ENCODE assay signal across 8 mouse cellular contexts in genomic region chr3:131919476-131919875, GRCm38 (mm10).
DNase-seq lines count a peak whose midpoint lies in the region; ATAC-seq and TF ChIP-seq lines count a peak whose summit lies in the region.

No protein-coding gene starts in this region.

- peak; percentile 77 for ATAC-seq in cerebellum, adult (ENCODE audit: insufficient number of reproducible peaks, low FRiP score, low TSS enrichment)
- no peak for ATAC-seq in intestine, postnatal 0 days

- no peaks in the 10 kb centered on the region for H3K4me1 ChIP-seq in kidney, adult 2 months (ENCODE audit: control insufficient read depth, insufficient read depth, low read length)
- H3K4me1 ChIP-seq in intestine, postnatal 0 days (replicated peaks; ENCODE audit: control insufficient read depth, insufficient read depth, low read length): no peaks in the 10 kb centered on the region

- TF ChIP-seq POLR2A in kidney, adult 2 months (IDR thresholded peaks at IDR 0.05; ENCODE audit: low read depth, low read length): no peak

- intact Hi-C loops in left cerebral cortex, postnatal 36 days (cut with DNase I): no loop called here

- H3K36me3 ChIP-seq in kidney, adult 2 months (ENCODE audit: control insufficient read depth, insufficient read depth, low read length): no peaks in the 10 kb centered on the region; the same call in 1 of the 2 replicates
- H3K36me3 ChIP-seq in intestine, postnatal 0 days (ENCODE audit: control insufficient read depth, insufficient read depth): no peaks in the 10 kb centered on the region

- no peak for DNase-seq in cerebellum, adult 11 months
- peak; percentile 22 for DNase-seq in brain, adult 2 months (ENCODE audit: low read depth, low spot score)
- peak; percentile 24 to 54 for DNase-seq in frontal cortex, postnatal 36 days (ENCODE audit: low spot score in 2 of 2)
- peak; percentile 25 to 44 for DNase-seq in left cerebral cortex, postnatal 36 days (ENCODE audit: low spot score in 2 of 2)
- DNase-seq in kidney, adult 2 months: no peak
- no peak for DNase-seq in thymus, postnatal 0 days (ENCODE audit: low spot score)

- WGBS in kidney, adult 2 months: 59% methylated on average over 12 of the region's 12 CpGs
- 75% methylated on average over 12 of the region's 12 CpGs for WGBS in intestine, postnatal 0 days

- H3K9ac ChIP-seq in intestine, postnatal 0 days (ENCODE audit: low read depth, low read length): no peak overlapping the region

- H3K4me3 ChIP-seq in kidney, adult 2 months (ENCODE audit: insufficient read depth, low read depth, low read length): no peak overlapping the region
- no peak overlapping the region for H3K4me3 ChIP-seq in intestine, postnatal 0 days (ENCODE audit: low read depth, low read length)

- no peak for TF ChIP-seq CTCF in kidney, adult 2 months (conservative IDR thresholded peaks at IDR 0.05; ENCODE audit: insufficient read depth, insufficient read length, low read depth, low read length)
- TF ChIP-seq CTCF in intestine, postnatal 0 days (IDR thresholded peaks at IDR 0.05; ENCODE audit: low read depth): no peak

- no peak overlapping the region for H3K27ac ChIP-seq in kidney, adult 2 months (ENCODE audit: insufficient read depth, low read depth, low read length)
- no peak overlapping the region for H3K27ac ChIP-seq in intestine, postnatal 0 days (ENCODE audit: low read depth, low read length)

- H3K27me3 ChIP-seq in kidney, adult 2 months (replicated peaks; ENCODE audit: control insufficient read depth, insufficient read depth, low read length): no peaks in the 10 kb centered on the region
- no peaks in the 10 kb centered on the region for H3K27me3 ChIP-seq in intestine, postnatal 0 days (replicated peaks; ENCODE audit: control insufficient read depth, insufficient read depth, low read length)

- H3K9me3 ChIP-seq in intestine, postnatal 0 days (ENCODE audit: control insufficient read depth): no peaks in the 10 kb centered on the region

- no peak overlapping the region for H3K4me2 ChIP-seq in intestine, postnatal 0 days (replicated peaks; ENCODE audit: low read depth)

Comparison
In these comparisons a context has a peak if more than half of its experiments do, and no peak if none do; other contexts are left out.
1. DNase-seq: peak in brain, adult 2 months (single experiment), frontal cortex, postnatal 36 days (2 of 2) and left cerebral cortex, postnatal 36 days (2 of 2); none in cerebellum, adult 11 months (single experiment), kidney, adult 2 months (single experiment) and thymus, postnatal 0 days (single experiment).